Mouse (Mus musculus): ENCODE measurements around the gene Vwa3b.

DNA sequence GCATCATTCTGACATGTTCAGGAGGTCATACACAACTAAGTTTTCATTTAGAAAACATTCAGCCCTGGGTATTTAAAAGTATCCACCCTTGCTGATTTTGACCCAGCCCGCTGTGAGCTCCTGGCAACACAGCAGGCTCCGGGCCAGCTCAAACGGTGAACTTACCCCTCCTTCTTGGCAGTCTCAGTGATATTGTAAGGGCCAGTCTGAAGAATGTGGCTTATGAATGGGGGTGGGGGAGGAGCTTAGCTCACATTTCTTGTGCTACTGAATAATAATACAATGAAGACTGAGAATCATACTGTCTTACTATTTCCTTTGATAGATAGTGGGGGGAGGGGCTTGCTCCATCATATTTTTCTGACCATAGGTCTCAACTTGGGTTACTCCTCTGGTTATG is 78.8 kb downstream of the Vwa3b start:
- no peak for TF ChIP-seq CTCF (IDR thresholded peaks at IDR 0.05; ENCODE audit: low read depth)
- no peak for TF ChIP-seq EP300 (optimal IDR thresholded peaks at IDR 0.05)
